Mouse (Mus musculus) frontal cortex, postnatal 36 days (tissue): Measurements from ENCODE around the gene Catsperg1.
"Not testable (repeated sequence)": the region's sequence is repeated elsewhere in the genome, so short reads cannot be mapped to it uniquely, and the experiment has no call there.

Experiments used
- DNase-seq, 2 experiments: peaks; one replicate each; pipeline ENCODE4 v3.0.0; 2022; ENCODE audit warnings: low spot score in 2 of 2

Gene Catsperg1

DNA sequence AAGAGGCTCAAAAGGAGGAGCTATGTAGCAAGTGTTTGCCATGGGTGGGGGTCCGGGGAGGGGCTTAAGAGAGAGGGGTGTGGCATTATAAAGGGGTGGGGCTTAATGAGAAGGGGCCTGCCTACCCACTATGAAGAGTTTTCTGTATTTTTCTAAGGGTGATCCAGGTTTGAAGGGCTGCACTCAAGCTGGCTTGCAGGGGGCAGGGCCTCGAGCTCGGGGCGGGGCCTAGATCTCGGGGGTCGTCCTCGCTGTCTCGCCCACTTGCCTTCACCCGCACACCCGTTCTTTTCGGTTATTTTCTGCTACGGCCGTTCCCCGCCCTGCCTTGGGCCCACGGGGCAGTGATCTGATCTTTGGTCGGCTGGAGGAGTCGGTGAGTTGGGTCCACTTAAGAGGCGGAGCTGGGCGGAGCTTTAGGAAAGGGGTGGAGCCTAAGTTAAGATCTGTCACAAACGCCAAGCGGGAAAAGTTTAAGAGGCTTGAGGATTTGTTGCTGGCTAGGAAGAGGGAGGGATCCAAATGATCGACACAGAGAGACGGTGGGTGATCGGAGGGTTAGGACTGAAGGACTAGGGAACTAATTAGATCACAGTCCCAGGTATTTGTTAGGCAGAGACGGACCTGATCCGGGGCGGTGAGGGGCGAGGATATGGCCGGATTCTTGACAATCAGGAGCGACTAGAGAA is 43.6 kb downstream of the Catsperg1 start, which contains the start of the genes Ggn and Spred3:
Gene Ggn (plus strand): TSS at position 145 of the 689 bp plus-strand sequence.
Gene Spred3 (minus strand): TSS at position 346 of the 689 bp plus-strand sequence.
- peak in 1 of 2 experiments; percentile 49 for DNase-seq

DNA sequence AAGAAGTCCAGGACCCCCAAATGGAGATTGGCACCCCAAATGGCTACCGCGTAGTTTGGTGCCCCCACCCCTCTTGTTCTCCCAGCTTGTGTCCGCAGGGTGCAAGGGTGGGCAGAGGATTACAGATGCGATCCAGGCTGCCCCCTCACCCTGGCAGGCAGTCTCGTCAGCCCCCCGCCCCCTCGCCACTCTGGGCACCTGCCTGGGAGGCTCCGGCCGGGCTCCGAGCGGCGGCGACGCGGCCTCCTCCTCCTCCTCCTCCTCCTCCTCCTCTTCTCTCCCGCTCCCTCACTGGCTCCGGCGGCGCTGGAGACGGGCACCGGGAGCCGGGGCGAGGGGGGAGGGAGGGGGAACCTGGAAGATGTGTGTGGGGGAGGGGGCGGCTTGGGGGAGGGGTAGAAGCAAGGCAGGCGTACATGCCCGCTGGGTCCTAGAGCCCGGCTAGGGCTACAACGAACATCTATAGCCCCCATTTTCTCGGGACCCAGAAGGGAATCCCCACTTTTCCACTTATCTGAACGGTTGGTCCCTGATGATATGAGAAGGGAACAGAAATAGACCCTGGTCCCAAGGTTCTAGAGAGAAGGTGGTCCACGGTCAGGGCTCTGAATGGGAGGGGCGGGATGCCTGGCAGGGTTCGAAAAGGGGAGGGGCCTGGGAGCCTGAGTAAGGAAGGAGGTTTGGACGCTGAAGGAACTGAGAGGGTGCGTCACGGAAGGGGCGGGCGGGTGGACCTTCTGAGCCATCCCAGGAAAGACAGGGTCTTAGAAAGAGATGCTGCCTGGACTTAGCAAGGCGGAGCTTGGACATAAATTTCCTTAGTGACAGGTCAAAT is 44.4 kb downstream of the Catsperg1 start:
- DNase-seq, result peak; percentile 85 to 88

DNA sequence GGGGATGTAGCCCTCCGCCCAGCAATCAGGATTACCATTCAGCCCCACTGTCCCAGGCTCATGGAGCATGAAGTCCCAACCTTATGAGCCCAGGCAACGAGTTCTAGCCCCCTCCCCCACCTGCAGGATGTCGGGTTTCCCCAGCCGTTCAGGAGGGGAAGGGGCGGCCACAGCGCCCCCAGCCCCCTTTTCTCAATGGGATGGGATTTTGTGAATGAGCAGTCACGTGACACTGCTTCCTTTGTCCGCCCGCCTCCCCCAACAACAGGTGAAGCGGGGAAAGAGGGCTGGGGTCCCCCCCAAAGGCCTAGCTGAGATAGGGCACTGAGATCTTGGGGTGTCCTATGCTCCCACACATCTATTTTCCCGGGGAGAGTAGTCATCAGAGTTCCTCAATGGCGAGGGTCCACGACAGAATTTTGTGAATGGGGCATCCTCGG is 45.0 kb downstream of the Catsperg1 start:
- DNase-seq, result peak in 1 of 2 experiments; percentile 38

DNA sequence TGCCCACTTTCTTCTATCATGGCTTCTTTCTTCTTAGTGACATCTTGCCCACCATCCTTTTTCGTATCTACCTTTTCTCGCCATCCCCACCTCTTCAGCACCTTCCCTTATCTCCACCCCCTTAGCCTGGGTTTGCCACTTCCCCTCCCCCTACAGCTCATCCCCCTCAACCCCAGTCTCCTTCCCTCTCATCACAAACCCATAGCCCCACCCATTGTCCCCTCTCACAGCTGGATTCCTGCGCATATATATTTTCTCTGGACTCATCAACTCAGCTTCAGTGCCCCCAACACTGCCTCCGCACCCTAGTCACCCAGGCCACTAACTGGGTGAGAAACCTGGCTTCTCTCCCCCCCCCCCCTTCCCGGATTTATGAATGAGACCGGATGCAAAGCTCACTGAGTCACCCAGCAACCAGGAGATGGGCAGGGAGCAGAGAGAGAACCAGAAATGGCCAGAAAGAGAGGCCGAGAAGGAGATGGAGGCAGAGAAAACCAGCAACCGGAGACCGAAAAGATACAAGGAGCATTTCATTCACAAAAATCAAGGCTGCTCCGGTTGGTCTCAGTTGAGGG is 45.6 kb downstream of the Catsperg1 start:
- DNase-seq, result no peak

DNA sequence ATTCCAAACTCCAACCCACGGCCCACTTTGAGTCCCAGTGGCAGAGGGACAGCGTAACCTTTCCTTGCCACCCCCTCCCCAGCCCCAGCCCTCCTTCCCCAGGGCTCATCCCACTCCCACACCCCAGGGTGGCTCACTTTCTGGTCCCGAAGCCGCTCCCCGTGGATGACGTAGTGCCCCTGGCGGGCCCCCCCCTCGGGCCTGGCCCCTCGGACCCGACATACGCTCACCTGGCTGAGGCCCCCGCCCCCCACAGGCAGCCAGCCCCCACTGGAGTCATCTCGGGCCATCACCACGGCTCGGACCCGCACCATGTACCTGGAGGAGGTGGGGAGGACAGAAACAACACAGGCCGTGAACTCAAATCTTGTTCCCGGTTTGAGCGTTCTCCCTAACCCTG is 46.2 kb downstream of the Catsperg1 start:
- no peak for DNase-seq

DNA sequence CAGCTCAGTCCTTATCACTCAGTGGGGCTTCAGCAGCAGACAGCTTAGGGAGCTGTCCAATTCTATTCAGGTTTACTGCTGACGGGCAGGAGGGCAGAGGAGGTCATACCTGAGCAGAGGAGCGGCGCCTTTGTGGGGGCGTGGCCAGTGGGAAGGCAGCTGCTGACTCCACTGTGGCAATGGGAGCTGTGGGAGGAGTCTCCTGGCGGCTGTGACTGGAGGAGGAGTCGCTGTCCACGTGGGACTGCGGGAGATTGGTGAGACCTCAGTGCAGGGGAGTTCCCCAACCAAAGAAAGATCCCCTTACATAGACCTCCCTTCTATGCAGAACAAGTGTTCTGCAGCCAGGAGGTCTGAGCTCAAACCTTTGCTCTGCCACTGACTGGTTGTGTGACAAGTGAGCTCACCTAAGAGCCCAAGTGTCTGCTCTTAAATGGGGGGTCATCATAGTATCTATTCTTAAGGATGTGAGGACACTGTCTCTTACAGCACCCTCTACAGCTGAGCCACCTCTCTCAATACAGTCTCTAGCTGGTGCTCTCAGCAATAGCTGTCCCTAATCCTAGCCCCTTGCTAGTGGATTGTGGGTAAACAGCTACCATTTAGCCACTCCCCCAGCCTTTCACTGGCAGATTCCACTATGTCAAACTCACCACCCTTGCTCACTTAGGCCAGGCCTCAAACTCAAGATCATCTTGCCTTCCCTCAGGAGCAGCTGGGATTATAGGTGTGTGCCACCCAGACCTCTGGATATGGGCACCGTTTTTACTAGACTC is 50.9 kb downstream of the Catsperg1 start:
- DNase-seq, result no peak

DNA sequence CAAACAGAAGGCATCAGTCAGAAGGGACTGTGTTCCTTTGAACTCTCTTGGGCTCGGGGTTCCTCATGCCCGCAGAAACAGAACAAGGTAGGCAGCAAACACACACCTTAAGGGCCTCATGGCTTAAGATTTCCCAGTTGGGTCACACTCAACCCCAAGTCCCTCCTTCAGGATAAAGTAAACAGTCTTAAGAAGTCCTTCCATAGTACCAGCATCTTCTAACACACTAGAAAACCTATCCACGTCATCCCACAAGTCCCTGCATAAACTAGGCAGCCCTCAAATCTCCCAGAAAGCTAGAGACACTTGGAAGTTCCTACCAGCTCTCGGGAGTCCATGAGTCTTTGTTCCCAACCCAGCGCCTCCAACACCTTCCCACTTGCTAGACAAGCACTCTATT is 51.5 kb downstream of the Catsperg1 start:
- no peak for DNase-seq

DNA sequence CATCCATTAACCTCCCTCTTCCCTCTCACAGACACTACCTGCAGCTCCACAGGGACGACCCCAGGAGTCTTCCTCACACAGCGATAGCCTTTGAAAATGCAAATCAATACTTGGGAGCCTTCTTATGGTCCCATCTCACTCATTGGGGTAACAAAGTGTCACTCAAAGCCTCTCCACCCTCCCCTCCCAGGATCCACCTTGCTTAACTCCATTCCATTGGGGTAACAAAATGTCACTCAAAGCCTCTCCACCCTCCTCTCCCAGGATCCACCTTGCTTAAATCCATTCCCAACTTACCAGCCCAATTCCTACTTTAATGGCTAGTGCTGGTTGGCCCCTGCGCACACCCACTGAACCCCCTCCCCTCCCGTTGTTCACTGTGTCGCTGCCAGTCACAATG is 55.6 kb downstream of the Catsperg1 start:
- DNase-seq, result no peak

DNA sequence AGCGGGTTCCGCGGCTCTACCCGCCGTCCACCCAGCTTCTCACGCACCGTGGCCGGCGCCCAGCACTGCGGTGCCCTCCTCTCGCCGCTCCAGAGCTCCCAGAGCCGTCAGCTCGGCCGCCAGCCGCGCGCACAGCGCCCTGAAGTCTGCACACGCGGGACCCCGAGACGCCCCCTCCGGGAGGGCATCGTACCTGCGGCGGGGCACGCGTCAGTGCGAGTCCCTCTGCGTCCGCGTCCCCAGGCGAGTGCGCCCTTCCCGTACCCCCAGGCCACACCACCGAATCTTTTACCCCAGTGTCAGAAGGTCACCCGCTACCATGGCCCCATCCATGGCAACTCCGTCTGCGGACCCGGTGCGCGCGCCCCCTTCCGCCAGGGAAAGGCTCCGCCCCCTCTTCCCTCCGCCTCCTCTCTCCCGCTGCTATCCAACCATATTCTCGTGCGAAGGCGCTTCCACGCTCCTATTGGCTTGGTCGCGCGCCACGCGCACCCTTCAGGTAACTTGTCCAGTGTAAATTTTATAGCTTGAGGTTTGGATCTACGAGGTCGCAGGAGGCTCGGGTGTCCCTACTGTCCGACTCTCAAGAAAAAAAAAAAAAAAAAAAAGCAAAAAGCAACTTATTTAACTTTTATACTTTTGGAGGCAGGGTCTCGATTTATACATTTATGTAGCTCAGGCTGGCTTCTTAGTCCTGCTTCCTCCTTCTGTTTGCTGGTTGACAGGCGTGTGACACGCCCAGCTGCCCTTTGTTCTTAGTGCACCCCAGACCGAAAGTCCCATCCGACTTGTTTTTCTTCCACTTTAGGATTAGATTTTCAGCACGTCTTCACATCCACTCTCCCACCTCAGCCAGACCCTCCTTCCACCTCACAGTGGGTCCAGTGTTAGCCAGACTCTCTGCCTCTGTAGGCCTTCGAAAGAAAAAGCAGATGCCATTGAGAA is 57.7 kb downstream of the Catsperg1 start, which contains the start of gene Fam98c:
Gene Fam98c (minus strand): TSS at position 397 of the 945 bp plus-strand sequence.
- DNase-seq, result peak; percentile 88 to 89

DNA sequence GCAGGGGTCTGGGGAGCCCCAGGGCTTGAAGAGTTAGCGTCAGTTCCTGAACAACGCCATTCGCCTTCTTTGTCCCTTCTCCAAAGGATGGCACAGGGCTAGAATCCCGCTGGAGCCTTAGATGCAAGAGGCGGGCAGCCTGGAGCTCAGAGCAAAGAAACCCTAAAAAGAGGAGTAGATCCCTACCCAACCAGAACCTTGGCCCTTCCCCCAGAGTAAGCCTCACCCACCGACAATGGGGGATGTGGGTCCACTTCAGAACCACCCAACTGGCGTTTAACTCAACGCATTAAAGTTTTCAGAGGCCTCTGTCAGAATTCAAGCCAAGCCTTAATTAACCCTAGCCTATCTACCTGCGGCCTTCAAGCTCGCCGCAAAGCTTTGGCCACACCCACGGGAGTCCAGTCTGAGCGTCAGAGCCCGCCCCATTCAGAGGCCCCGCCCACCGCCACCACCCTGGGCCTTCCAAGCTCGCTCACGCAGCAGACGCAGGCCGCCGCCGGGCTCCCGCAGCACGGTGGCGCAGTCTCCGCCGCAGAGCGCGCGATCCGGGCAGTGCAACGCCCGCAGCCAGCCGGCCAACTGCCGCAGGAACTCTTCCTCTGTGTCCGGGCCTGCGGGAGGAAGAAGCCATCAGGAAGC is 58.5 kb downstream of the Catsperg1 start:
- peak; percentile 87 to 92 for DNase-seq

DNA sequence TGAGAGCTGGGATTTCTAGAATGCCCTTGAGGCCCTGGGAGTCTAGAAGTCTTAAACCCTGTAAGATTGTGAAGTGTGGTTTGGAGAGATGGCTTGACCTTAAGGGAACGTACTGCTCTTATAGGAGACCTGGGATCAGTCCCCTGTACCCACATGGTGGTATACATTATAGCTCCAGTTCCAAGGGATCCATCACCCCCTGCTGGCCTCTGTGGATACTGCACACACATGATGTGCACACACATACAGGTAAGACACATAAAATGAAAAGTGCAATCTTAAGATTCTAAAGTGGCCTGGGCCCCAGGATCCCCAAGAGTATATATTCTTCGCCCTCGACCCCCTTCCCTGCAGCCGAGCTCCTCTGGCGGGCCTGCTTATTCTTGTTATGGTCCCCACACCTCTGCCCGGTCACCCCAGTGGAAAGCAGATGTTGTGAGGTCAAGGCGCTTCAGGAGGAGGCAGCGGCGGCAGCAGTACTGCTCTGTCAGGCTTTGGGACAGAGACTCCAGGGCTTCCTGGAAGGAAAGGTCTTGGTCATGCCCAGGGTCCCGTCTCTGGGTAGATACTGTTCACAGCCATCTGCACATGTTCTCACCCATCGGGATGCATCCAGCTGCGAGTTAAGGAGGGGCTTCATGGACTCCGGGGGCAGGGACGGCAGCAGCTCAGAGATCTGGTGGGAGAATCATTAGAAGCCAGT is 59.7 kb downstream of the Catsperg1 start:
- no peak for DNase-seq

DNA sequence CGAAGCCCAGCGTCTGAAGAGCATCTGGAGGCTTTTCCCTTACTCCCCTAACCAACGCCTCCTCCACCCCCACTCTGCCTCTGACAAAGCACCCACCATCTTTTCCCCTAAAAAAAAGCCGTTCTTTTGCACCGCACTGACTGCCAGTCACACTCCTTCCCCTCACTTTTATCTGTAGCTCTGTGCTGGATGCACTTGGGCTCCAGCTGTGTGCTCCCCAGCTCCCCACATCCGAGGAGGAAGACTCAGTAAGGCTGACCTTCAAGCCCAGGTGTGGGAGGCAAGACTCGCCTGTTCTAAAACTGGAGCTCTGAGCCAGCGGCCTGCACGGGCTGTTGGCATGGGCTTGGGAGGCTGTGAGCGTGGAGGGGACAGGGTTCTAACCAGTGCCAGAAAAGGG is 62.3 kb downstream of the Catsperg1 start:
- no peak for DNase-seq

DNA sequence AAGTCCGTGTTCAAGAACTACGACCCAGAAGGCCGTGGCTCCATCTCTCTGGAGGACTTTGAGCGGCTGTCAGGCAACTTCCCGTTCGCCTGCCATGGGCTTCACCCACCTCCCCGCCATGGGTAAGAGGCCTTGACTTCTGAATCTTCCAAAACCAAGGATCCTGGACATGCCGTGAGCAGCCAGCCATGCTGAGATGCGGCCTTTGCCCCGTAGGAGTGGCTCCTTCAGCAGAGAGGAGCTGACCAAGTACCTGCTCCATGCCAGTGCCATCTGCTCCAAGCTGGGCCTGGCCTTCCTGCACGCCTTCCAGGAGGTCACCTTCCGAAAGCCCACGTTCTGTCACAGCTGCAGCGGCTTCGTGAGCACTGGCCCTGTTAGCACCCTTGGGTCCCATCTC is 65.1 kb downstream of the Catsperg1 start:
- DNase-seq, result no peak

DNA sequence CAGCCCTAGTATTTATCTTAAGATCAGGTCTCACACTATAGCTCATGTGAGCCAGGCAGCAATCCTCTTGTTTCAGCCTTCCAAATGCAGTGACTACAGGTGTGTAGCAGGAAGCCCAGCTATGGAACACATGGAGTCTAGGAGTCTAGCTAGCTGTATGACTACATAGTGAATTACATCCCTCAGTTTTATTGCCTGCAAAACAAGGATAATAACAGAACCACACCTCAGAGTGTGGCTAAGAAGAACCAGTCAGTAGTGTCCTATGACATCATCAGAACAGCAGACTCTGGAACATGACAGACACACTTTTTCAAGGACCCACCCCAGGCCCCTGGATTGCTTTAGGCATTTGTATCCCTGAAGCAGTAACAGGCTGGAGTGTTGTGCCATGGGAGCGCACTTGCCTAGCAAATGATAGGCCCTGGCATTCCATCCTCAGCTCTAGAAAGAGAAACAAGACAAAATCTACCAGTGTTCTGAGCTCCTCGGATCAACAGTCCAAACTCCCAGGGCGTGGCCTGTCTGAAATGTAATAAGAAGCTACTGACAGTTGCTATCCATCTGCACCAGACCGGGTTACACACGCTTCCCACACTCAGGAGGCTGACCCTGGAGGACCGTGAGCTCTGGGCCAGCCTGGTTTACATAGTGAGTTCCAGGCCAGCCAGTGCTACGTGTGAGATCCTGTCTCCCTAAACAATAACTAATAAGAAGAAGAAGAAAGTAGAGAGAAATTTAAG is 67.0 kb downstream of the Catsperg1 start:
- DNase-seq, result no peak

DNA sequence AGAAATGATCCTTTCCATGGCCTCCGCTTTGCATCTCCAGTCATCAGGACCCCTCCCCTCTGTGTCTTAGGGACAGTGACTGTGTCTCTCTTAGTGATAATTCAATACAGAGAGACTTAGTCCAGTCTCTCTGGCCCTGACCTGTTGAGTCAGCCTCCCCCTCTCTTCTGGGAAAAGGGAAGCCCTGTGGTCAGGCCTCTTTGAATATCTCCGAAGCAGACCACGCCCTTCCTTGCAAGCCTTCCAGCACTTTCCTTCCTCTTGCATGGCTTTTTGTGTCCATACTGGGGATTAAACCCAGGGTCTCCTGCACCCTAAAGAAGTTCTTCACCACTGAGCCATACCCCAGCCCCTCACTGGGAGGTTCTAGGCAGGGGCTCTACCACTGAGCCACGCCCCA is 69.8 kb downstream of the Catsperg1 start:
- no peak for DNase-seq

DNA sequence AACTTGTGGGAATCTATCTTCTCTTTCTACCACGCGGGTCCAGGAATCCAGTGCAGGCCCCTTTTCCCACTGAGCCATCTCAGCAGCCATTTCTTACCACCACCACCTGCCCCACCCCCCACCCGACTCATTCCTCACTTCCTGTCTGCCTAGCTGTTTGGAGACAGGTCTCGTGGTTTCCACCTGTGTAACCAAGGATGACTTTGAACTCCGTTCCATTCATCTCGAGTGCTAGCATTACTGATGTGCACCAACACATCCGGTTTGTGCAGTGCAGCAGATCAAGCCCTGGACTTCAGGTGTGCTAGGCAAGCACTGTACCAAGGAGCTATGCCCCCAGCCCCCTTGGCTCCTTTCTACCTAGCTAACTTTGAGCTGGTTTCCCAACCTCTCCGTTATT is 72.4 kb downstream of the Catsperg1 start:
- no peak for DNase-seq

DNA sequence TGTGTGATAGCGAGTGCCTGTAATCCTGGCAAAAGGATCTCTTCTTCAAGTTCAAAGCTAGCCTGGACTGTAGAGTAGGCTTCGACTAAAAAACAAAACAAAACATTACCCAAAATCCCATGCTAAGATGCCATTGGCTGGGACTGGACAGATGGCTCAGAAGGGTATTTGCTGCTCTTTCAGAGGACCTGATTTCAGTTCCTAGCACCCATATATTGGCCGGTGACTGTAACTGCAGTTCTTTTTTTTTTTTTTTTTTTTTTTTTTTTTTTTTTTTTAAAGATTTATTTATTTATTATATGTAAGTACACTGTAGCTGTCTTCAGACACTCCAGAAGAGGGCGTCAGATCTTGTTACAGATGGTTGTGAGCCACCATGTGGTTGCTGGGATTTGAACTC is 74.6 kb downstream of the Catsperg1 start:
- not testable (repeated sequence) for DNase-seq

DNA sequence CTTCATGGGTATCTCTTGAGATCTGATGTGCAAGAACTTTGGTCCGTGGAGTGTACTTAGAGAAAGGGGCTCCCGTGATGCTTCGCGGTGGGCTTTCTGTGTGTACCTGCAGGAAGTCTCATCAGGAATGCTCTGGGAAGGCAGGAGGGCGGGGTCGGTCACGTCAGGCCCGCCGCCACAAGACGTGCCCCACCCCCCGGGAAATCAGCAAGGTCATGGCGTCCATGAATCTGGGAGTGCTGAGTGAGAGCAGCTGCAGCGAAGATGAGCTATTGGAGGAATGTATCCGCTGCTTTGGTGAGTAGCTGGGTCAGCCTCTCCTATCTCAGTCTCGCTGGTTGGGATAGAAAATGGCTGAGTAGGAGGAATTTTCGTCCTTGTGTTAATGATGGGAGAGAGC is 76.4 kb downstream of the Catsperg1 start:
- no peak for DNase-seq
